Mouse (Mus musculus) liver, postnatal 0 days (tissue): ENCODE results near the gene Ak5.

Experiments
- CTCF ChIP-seq: sonication (generic); IDR thresholded peaks from 2 replicates; pipeline ENCODE4 v1.5.1; 2016; ENCODE audit warnings: antibody characterized with exemption, low read depth
- EP300 ChIP-seq: IDR thresholded peaks from 2 replicates; pipeline ENCODE4 v1.6.1; 2016; ENCODE audit warnings: antibody characterized with exemption, low read depth, mild to moderate bottlenecking

DNA sequence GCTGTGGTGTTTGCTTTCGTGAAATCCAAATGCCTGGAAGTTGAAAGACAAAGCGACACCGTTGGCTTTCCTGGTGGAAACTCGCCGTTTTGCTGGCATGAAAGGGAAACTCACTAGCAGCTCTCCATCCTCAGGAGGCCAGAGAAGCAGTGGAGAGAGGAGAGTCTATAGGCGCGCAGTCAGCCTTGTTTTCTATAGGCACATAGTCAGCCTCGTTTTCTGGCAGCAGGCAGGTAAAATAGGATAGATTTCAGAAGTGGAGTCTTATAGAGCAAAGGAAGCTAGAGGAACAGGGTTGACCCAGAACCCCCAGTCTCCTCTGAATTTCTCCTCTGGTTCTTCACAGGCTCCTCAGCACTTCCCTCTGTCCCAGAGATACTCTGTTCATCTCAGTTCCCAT lies 200.1 kb downstream of the Ak5 start:
- TF ChIP-seq CTCF, result no peak
- TF ChIP-seq EP300, result no peak
